Comparison of ENCODE assay signal across 9 mouse cellular contexts in the genomic region with DNA sequence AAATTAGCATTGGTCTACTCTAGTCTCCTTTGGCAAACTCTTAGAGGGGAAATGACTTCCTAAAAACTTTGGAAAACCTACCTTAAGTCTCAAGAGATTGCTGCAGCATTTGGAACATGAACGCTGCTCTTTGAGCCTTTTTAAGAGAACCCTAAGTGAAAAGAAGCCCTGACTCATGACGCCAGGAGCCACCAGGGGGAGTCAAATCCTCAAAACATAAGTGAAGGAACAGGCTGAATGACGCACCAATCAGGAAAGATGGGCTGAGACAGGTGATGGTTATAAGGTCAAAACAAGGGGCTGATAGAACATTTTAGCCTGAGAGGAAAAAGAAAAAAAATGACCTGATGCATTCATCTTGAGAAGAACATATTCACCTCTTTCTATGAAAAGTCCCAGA.
DNase-seq lines count a peak whose midpoint lies in the region; ATAC-seq and TF ChIP-seq lines count a peak whose summit lies in the region.
"Had no signal": no experiment of that assay in that cellular context is flagged by ENCODE, and none has a peak within 500 bp of the region (broad histone marks: within the 10 kb centered on the region; RNA-seq: fewer than 3 reads in every experiment).

No protein-coding gene starts in this region.

- H3K27me3 ChIP-seq in E14TG2a.4 (ENCODE audit: insufficient read depth, low read length): no peaks in the 10 kb centered on the region
- H3K27me3 ChIP-seq: limb, embryonic 15.5 days had no signal

- intact Hi-C loops in gastrocnemius, postnatal 36 days (cut with DNase I): loop anchor here (5.0 kb wide), 1 partner anchor 518 kb away; no protein-coding TSS in a partner anchor

- DNase-seq in adrenal gland, adult (ENCODE audit: inconsistent age in 2 of 2, low spot score in 1 of 2): peak; percentile 61 to 92
- DNase-seq in embryo, embryonic 10 days (ENCODE audit: low spot score): peak; percentile 83
- DNase-seq in gastrocnemius, postnatal 36 days: peak; percentile 46 to 54
- DNase-seq in layer of hippocampus, adult 8-10 months (ENCODE audit: low spot score in 2 of 2): peak; percentile 72 to 80
- peak; percentile 43 to 78 for DNase-seq in lung, postnatal 4 days
- peak; percentile 75 for DNase-seq in right cerebral cortex, postnatal 36 days (ENCODE audit: low spot score in 2 of 2)

- H3K9me3 ChIP-seq in E14TG2a.4 (ENCODE audit: low read length): no peaks in the 10 kb centered on the region
- H3K9me3 ChIP-seq: limb, embryonic 15.5 days had no signal

- no peaks in the 10 kb centered on the region for H3K36me3 ChIP-seq in E14TG2a.4 (ENCODE audit: insufficient read depth, low read length)
- H3K36me3 ChIP-seq: limb, embryonic 15.5 days had no signal

- no peak for ATAC-seq in erythroid progenitor cell, adult 5-6 weeks (replicated peaks; ENCODE audit: low FRiP score, poor library complexity, severe bottlenecking)

- peak; percentile 52 for TF ChIP-seq CTCF in E14TG2a.4 (conservative IDR thresholded peaks at IDR 0.05; ENCODE audit: low read length)

- H3K4me3 ChIP-seq in E14TG2a.4 (replicated peaks; ENCODE audit: low read length): no peak overlapping the region
- H3K4me3 ChIP-seq: limb, embryonic 15.5 days had no signal

- no peaks in the 10 kb centered on the region for H3K4me1 ChIP-seq in E14TG2a.4 (replicated peaks; ENCODE audit: low read depth, low read length)
- H3K4me1 ChIP-seq: limb, embryonic 15.5 days had no signal
